Mouse (Mus musculus) T-helper 17 cell (primary cell): ENCODE measurements around the gene Tspan9.

Experiments
- in situ Hi-C, 2 experiments: fragments of 300-600 bp; cut with MboI, MseI; formaldehyde crosslinking; loops; 1 replicate in 1 of 2; 2 replicates in 1 of 2; pipeline ENCODE4 v1.15.1; 2025; ENCODE audit warnings: high pct_unique_total_duplicates in 2 of 2

The Tspan9 gene

DNA sequence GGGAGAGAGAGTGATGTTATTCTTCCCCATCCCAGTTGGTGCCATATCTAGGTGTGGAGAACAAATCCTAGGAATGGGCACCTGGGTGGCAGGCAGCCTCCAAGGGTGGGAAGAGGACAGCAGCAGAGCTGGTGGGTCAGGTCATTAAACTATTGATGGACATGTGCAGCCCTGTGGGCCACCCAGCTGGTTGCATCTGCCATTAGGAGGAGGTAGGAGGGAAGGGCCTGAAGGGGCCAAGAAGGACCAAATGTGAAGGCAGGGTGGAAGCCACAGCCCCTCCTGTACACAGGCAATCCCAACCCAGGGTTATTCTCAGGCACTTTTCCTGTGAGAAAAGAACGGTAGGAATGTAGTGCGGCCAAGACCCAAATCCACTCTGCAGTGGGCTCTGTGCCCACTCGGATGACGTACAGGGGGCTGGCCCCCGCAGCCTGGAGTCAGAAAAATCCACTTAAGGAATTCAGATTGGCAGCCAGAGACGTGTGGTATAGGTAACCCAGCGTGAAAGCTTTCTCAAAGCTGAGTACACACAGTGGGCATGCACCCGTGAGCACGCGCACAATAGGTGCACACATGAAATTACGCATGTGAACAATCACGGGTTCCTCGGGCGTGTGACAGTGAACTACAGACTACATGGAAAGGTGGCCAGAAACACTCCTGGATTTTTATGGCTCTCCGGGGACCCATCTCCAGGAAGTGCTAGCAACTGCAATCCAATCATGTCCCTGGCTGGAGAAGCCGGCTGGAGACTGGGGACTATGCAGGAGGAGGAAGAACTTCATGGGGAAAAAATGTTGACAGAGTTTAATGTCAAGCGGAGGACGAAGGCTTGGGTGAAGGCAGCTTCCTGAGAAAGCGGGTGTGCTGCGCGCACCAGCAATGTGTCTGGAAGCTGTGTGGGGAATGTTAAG lies 67.0 kb downstream of the Tspan9 start:
- in situ Hi-C loops, result no loop called here

DNA sequence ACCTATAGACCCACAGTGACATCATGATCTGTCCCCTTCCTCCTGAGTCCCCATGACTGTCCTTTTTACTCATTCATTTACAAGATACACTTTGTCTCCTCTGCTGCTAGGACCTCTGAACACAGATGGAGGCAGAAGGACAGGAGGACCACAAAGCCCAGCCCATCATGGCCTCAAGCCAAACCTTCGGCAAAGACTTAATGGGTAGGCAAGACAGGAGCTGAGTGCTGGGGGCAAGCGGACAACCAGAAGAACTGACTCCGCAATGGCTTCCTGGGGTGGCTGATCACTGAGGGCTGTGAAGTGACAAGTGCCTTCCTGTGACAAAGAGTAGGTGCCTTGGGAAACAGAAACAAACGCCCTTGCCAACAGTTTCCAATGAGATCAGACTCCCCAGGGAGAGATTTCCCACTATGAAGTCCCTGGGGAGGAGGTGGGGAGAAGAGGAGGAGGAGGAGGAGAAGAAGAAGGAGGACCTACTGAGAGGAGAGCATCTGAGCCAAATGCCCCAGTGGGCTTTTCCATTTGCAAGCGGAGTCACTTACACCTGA lies 67.9 kb downstream of the Tspan9 start:
- in situ Hi-C loops, result no loop called here

DNA sequence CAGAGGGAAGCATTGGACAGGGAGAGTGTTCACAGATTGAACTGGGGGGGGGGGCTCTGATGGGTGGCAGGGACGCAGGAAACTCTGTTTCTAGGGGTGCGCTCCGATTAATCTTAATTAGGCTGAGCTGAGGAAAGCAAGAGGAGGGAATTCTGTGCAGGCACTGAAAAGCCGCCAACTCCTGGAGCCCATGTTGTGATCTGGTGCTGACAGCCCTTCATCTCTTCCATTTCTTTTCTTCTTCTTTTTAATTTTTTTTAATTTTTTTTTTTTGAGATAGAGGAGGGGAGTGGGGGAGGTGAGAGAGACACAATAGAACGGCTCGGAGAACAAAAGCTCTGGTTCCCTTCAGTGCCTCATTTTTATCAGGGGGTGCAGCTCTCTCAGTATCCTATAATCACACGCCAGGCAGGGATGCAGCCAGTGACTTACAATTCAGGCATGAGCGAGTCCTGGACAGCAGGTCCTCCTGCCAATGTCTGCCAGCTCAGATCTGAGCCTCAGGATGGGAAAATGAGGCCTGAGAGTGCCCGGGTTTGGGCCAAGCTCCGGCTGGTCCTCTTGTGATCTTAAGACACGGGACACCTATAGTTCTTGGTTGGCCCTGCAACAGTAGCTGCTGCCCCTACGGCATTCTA lies 72.4 kb downstream of the Tspan9 start:
- in situ Hi-C loops, result no loop called here

DNA sequence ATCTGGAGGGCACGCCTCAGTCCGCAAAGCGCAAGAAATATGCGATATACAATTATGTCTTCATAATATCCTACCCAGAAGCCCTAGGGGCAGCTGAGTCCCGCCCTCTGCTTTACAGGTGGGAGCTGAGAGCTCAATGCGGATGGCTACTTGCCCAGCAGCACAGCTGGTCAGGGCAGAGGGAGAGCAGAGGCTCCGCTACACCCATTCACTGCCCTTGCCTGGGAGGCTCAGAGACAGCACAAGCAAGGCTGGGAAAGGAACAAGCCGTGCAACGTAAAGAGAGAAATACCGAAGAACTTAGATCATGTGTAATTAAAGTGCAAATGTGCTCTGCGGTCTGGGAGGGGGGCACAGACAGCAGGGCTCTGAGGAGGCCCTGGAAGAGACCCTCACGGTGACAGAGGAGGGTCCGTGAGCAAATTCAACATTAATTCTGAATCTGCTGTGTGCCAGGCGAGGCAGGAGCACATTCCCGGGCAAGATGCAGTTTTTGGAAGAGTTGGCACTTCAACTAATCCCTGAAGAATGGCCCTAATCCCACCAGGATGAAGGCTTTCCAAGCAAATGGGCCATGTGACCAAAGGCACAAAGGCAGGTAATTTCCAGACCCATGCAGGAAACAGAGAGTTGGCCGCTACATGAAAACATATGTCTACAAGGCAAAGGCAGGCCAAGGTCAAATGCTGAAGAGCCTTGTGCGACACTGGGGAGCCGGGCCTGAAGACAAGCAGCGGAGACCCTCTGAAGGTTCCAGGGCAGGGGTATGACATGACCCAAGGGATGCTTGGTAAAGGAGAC lies 73.1 kb downstream of the Tspan9 start:
- in situ Hi-C loops, result no loop called here

DNA sequence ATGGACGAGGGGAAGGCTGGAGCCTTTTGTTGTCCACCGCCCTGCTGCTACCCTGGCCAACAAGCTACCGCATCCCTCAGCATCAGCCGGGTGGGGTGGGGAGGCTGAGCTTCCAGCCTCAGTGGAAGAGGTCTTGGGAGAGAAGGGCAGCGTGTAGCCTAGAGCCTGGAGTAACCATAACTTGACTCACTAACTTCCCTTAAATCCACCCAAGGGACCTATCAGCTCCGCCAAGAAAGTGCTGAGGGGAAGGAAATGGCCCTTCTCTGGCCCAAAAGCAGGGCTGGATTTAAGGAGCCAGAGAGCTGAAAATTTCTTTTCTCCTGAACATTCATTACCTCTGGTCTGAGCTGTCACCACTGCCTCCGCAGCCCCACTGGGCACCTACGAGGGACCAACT lies 75.2 kb downstream of the Tspan9 start:
- in situ Hi-C loops, result no loop called here

DNA sequence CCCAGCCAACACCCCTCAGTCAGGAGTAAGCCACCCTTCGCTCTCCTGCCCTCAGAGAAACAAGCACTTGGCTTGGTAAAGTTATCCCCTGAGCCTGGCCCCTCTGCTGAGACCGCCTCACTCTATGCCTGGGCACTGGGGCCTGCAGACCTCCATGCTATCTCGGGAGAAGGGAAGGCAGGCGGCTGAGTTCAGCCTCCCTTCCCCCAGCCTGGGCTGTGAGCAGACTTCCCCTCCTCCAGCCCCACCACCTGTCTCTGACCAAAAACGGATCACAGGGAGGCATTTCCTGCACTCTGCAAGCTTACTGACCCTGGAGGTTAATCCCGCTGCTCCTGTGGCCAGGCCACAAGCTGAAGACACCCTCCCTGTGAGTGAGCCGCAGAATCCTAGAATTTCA lies 77.4 kb downstream of the Tspan9 start:
- in situ Hi-C loops, result no loop called here

DNA sequence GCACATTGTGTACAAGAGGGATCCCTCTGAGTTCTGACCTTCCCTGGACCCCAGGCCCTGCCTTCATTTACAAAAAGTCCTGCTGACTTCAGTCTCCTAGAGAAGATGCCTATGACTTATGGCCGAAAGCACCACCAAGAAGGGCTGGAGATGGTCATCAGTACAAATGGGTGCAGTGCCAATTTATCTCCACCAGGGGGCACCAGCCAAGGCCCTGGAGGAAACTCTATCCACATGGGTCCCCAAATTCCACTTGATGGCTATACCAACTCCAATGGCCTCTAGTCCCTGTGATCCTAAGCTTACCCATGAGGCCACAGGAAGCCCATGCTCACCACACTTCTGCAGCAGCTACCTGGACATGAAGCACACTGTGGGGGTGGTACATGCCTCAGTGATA lies 79.9 kb downstream of the Tspan9 start:
- in situ Hi-C loops, result no loop called here

DNA sequence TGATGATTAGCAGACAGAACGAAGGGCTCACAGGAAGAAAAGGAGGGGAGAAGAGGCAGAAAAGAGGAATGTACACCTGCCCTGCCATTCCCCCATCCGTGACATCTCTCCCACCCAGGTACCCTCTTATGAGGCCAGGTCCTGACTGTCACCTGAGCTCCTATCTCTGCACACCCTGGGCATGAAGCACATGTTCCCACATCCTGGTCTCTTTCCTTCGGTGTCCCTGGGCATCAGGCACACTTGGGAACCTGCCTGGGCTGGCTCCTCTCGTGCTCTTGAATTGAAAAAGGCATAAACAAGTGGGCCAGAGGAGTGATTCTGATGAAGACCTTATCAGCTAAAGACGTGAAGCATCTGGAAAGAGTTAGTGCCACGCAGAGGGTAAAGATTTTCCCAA lies 80.6 kb downstream of the Tspan9 start:
- in situ Hi-C loops, result no loop called here

DNA sequence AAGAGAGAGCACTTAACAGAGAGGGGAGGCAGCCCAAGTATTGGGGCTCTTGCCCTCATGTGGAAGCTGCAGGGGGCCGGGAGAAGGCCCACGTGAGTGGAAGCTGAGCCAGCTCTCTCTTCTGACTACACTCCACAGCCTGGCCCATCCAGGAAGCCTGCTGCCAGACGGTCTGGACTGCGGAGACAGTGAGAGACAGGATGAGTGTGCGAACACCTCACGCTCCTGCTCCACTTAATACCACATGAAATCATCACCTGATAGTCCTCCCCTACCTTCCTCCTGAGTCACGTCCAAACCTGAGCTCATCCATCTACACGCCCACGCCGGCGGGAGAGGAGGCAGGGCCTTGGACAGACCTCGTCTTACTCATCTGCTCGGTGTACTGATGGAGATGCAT lies 81.2 kb downstream of the Tspan9 start:
- in situ Hi-C loops, result no loop called here

DNA sequence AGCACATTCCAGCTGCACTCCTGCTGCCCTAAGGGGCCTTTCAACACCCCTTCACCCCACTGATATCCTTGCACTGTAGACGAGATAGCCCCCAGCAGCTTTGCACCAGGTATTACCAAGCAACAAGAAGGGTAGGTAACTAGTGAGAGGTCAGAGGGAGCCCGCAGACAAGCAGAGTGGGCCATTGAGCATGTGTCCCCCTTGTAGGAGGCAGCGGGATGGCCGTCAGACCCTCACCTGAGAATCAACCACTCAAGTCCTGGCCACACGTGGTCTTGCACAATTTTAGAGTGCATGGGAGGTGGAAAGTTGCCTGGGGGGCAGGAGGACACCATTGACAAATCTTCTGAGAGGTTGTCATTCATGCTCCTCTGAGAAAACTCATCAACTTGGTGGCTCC lies 82.1 kb downstream of the Tspan9 start:
- in situ Hi-C loops, result no loop called here

DNA sequence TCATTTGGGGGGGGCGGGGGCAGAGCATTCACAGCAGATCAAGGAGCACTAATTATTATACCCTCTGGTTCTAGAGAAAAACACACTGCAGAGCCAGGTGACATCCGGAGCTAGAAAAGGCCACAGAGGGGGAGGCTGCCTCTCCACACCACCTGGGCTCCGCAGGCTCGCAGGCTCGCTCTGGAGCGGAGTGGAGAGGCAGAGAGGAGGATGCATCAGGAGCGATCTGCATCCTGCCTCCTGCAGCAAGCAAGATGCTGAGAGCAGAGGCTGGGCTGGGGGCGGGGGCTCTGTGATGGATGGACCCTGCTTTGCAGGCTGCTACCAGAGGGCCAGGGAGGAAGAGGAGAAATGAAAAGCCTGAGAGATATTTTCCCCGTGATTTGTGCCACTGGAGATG lies 84.8 kb downstream of the Tspan9 start:
- in situ Hi-C loops, result no loop called here

DNA sequence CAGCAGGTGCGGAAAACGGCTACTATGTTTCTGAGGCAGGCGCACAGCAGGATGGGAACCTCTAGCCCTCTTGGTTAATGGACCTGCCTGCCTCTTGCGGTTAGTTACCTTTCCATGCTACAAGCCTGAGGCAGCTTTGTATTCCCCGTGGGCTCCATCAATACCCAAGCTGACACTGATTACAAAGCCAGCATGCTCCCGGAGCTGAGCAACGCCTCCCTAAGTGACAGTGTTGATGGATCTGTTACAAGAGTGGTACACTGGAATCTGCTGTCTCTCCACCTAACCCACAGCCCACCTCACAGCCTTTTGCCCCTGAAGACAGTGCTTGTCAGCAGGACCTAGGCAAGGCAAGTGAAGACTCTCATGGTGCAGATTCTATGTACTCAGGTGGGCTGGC lies 85.2 kb downstream of the Tspan9 start:
- in situ Hi-C loops, result no loop called here

DNA sequence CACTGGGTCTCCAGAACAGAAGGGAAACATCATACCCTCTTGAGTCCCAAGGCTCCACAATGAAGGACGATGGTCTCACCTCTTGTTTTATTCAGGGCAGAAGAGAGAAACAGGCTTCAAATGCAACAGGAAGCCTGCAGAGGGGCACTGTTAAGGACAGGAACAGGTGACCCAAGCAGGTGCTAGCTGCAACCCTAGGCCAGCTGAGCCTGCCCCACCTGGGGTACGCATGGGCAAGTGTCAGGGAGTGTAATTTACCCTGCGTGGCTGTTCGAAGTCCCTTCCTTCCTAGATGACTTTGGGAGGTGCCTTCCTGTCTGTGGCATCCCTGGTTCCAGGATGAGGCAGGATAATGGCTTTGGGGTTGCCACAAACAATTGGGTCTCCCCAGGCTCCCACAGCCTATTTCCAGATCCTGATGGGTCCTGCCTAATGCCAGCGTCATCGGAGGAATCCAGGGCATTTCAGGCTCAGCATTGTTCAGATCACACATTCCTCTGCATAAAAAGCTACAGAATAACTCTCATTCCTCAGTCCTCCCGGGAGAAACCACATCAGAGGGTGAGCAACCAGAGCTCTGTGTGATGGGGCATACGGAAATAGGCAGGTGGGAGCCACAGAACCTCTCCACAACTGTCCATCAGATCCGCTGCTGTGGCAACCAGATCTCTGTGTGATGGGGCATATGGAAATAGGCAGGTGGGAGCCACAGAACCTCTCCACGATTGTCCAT lies 90.2 kb downstream of the Tspan9 start:
- in situ Hi-C loops, result no loop called here

DNA sequence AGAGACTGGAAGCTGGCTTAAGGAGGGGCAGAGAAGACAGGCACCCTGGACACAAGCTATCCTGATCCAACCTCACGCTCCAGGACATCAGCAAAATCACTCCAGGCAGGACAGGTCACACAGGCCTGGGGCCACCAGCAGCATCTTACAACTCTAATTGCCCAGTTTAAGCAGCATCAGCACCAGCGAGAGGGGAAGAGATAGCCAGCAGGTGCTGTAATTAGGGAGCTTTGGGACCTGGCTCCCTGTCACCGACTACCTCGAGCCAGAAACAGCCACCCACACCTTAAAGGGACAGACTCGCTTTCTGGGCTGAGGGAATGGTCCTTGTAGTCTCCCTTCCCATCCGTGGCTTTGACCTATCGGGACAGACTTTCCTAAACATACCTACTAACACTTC lies 95.7 kb downstream of the Tspan9 start:
- in situ Hi-C loops, result no loop called here

DNA sequence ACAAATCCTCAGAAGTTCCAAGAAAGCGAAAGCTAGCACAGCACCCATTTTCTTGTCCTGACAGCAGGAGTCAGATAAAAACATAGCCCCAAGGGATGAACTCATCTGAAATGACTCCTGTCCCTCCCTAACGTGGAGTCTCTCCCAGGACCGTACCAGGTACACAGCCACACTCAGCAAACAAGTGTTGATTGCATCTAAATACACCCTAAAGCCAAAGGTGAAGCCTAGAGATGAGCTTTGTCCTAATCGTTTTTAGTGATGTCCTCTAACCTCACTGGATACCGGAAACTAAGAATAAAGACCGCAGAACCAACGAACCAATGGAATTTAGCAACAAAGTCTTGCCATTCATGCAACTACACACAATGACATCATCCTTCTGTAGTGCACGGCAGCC lies 96.2 kb downstream of the Tspan9 start:
- in situ Hi-C loops, result no loop called here

DNA sequence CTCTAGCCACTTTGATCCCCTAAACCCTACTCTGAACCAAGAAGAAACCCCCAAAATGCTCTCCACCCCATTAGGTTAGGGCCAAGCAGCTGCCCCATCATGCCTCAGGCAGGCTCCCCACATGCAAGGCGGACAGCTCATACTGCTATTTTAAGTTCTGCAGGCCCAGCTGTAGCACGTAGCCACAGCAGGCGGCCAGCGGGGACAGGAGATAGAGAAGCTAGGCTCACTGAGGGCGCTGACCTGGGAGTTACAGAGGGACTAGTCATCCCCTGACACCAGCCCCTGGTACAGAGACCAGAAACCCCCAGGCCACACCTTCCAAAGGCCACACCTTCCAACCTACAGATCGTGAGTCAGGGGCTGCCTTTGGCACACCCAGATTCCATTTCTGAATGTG lies 96.6 kb downstream of the Tspan9 start:
- in situ Hi-C loops, result no loop called here

DNA sequence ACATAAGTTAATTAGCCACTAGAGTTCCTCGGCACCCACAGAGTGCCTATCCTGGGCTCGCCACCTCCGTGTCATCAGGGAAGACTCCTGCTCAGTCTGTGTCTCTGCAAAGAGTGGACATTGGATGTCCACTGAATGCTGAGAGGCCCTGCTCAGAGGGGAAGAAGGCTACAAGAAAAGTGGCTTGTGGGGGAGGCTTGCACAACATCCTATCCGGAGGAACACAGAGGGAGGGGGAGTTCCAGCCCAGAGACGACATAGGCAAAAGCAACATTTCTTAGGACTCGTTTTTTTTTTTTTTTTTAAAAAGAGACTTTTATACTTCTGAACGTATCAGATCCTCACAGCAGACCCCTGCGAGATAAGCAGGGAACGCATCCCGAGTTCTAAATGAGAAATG lies 98.7 kb downstream of the Tspan9 start:
- in situ Hi-C loops, result no loop called here

DNA sequence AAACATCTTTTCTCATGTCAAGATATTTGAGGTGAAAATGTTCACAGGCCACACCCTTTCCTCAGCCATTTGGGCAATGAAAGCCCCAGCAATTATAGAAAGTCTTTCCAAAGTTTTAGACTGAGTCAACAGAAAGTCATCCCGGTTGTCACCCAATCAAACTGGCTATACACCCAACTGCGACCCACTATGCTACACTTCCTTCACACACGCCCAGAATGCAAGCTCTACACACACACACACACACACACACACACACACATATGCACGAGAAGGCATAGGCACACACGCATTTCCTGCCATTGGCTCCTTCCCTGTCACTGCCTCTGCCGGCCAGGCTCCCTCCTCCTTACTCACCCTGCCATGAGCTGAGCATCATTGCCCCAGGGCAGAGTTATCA lies 99.9 kb downstream of the Tspan9 start:
- in situ Hi-C loops, result no loop called here

DNA sequence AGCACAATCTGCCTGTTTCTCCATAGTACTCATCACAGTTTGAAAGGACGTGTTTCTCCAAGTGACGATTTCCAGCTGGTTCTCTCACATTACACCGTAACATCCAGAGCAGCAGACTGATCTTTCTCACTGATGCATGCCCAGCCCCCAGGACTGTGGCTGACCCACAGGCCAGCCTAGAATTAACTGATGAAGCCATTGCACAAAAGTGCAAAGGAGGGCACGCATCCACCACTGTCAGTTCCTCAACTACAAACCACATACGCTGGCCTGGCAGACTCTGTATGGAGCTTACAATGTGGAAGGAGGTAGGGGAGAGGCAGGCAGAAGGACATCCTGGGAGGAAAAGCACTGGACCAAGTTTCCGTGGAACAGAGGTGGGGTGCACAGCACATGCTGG lies 101.6 kb downstream of the Tspan9 start:
- in situ Hi-C loops, result no loop called here

DNA sequence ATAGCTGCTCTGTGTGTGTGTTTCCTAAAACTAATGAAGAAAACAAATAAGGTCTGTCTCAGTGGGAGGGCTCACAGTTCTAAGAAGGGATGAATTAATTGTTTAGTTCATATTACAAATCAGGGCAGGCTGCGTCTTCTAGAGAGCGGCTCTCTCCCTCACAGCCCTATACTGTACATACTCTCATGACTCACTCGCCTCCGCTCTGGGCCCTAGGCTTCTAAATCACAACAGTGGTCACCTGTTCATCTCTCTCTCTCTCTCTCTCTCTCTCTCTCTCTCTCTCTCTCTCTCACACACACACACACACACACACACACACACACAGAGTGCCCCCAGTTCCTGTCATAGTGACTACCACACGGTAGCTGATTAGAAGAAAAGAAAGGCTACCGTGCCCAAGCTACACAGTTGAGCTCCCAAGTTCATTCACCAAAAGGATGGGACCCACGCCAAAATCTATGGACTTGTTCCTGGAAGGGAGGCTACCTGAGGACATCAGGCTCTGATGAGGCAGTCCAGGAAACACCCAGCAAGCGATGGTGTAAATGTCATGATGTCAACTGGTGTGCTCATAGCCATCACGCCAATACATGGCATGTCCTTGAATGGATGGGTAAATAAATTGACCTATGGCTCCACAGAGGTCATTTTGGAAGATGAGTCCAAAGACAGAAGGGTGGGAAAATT lies 104.2 kb downstream of the Tspan9 start:
- in situ Hi-C loops, result loop anchor here in 1 of 2 experiments (10.0 kb wide), 1 partner anchor 1166 kb away; no protein-coding TSS in a partner anchor

DNA sequence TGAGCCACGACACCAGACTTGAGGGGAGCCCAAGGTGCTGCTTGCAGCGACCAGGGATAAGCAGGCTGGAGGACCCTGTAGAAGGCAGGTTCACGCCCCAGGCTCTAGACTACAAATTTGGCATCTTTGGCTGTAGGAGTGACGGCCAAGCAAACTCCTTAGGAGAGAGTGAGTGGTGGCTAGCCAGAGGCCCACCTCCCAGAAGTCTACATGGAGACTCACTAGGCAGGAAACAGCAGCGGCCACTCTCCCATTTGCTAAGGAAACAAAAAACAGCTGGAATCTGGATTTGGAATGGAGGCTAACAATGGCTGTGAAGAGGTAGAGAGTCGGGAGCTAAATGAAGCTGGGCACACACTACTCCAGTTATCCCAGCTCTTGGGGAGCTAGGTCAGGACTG lies 104.8 kb downstream of the Tspan9 start:
- in situ Hi-C loops, result loop anchor here in 1 of 2 experiments (10.0 kb wide), 1 partner anchor 1166 kb away; no protein-coding TSS in a partner anchor
